Mouse (Mus musculus): ENCODE measurements around the gene Ino80e. TPM values are rescaled to one million over a fixed set of nuclear protein-coding genes. Genes with fewer than 3 reads are reported as not detected.

Ino80e gene
- polyA plus RNA-seq, 1 experiment from 2014 or later, result 118 TPM

DNA sequence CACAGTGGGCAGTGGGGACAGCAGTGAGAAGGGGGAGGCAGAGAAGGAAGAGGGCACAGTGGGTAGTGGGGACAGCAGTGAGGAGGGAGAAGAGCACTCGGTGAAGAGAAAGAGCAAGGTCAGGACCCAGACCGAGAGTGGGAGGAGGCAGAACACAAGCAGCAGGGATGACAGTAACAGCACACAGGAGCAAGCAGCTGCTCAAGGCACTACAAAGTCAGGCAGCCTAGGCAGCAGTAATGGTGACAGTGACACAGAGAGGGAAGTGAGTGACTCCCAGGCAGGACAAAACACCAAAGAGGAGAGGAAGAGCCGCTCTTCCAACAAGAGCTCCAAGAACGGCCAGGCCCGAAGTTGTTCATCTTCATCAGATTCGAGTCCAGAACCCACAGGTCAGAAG lies 1.6 kb upstream of the Ino80e start:
- H3K4me1 ChIP-seq (ENCODE audit: control insufficient read depth, insufficient read depth, low read length), result peaks cover 17% of the 10 kb centered on the region
- no peaks in the 10 kb centered on the region for H3K27me3 ChIP-seq (ENCODE audit: control insufficient read depth, insufficient read depth, low read length)
- H3K27ac ChIP-seq (replicated peaks; ENCODE audit: low read depth, low read length), result no peak overlapping the region; the same call in 1 of the 2 replicates
- WGBS, result 74% methylated on average over 6 of the region's 6 CpGs
- H3K9ac ChIP-seq (ENCODE audit: low read length), result peak overlapping the region; percentile 61; the same call in 1 of the 2 replicates
- no peaks in the 10 kb centered on the region for H3K9me3 ChIP-seq (ENCODE audit: control insufficient read depth, low read length)
- no peak for DNase-seq (ENCODE audit: low spot score)
- peak overlapping the region; percentile 58 for H3K4me2 ChIP-seq (ENCODE audit: low read depth, severe bottlenecking)
- peaks cover 30% of the 10 kb centered on the region for H3K36me3 ChIP-seq (ENCODE audit: control insufficient read depth, insufficient read depth, low read length)
- ATAC-seq (ENCODE audit: insufficient number of reproducible peaks, low FRiP score, low TSS enrichment, low read depth), result no peak
- peak overlapping the region; percentile 56; the same call in 1 of the 2 replicates for H3K4me3 ChIP-seq (ENCODE audit: low read depth, low read length)

DNA sequence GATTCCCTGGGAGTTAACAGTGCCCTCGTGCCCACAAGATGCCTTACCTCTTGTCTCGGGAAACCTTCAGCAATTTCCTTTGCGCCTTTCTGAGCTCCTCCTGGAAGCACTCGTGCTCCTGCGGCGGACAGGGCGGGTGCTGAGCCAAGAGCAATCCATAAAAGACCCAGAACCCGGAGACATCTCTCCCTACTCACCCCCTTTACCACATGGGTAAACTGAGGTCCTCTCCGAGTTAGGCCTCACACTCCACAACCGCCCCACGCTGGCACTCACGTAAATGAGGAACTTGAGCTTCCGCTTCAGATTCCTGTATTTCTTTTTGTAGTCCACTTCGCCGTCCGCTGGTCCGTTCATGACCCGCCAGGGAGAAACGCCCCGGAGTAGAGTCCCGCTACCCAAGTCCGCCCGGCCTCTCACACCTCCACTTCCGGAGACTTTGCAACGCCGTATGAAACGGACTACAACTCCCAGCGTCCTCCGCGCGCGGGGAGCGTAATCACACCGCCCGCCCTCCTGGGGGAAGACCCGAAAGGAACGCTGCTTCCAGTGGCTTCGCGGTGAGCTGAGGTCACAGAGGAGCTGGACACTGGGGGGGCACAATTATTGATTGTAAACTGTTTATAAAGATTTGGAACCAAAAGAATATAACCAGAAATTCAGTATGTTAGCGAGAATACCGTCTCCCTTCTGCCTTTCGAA lies 597 bp downstream of the Ino80e start, which contains the start of gene Hirip3:
Gene Hirip3, plus strand, starts transcription at position 544 of the 702 bp plus-strand sequence.
- Histone ChIP-seq H3K4me2 (ENCODE audit: low read depth, severe bottlenecking) (peak within 1 kb of the TSS; percentile 58), H3K27me3 (ENCODE audit: control insufficient read depth, insufficient read depth, low read length) (no peaks in the 10 kb centered on the region), H3K9me3 (ENCODE audit: control insufficient read depth, low read length) (no peaks in the 10 kb centered on the region), H3K4me3 (ENCODE audit: low read depth, low read length) (peak within 1 kb of the TSS; percentile 56), H3K9ac (ENCODE audit: low read length) (peak within 1 kb of the TSS; percentile 62), H3K4me1 (ENCODE audit: control insufficient read depth, insufficient read depth, low read length) (peaks cover 17% of the 10 kb centered on the region), H3K36me3 (ENCODE audit: control insufficient read depth, insufficient read depth, low read length) (peaks cover 26% of the 10 kb centered on the region), H3K27ac (replicated peaks; ENCODE audit: low read depth, low read length) (peak within 1 kb of the TSS; percentile 2)
- ATAC-seq (ENCODE audit: insufficient number of reproducible peaks, low FRiP score, low TSS enrichment, low read depth), result peak; percentile 83
- 2% methylated on average over 42 of the region's 42 CpGs for WGBS
- DNase-seq (ENCODE audit: low spot score), result peak; percentile 99

DNA sequence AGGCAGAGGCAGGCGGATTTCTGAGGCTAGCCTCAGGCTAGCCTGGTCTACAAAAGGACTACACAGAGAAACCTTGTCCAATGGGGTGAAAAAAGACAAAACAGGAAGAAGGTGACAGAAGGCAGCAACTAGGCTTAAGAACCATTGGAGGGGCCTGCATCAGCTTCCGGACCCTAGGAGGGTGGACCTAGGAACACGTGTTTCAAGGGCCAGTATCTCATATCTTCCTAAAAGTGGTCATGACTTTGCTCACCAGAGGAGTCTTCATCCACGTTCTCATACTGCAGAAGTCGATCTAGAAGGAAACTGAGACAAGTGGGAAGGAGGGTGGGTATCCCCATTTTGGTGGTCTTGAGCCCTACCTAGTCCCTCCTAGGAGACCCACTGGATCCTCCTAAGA lies 1.2 kb downstream of the Ino80e start:
- Histone ChIP-seq H3K4me1 (ENCODE audit: control insufficient read depth, insufficient read depth, low read length) (peaks cover 17% of the 10 kb centered on the region), H3K9me3 (ENCODE audit: control insufficient read depth, low read length) (no peaks in the 10 kb centered on the region), H3K4me2 (ENCODE audit: low read depth, severe bottlenecking) (peak overlapping the region; percentile 58), H3K9ac (ENCODE audit: low read length) (peak overlapping the region; percentile 62), H3K36me3 (ENCODE audit: control insufficient read depth, insufficient read depth, low read length) (peaks cover 22% of the 10 kb centered on the region), H3K27ac (replicated peaks; ENCODE audit: low read depth, low read length) (no peak overlapping the region), H3K27me3 (ENCODE audit: control insufficient read depth, insufficient read depth, low read length) (no peaks in the 10 kb centered on the region), H3K4me3 (ENCODE audit: low read depth, low read length) (peak overlapping the region; percentile 56)
- DNase-seq (ENCODE audit: low spot score) (no peak), ATAC-seq (ENCODE audit: insufficient number of reproducible peaks, low FRiP score, low TSS enrichment, low read depth) (0 out of 2 replicates have a peak, but pooled peaks have one; percentile 18)
- 72% methylated on average over 5 of the region's 5 CpGs for WGBS

DNA sequence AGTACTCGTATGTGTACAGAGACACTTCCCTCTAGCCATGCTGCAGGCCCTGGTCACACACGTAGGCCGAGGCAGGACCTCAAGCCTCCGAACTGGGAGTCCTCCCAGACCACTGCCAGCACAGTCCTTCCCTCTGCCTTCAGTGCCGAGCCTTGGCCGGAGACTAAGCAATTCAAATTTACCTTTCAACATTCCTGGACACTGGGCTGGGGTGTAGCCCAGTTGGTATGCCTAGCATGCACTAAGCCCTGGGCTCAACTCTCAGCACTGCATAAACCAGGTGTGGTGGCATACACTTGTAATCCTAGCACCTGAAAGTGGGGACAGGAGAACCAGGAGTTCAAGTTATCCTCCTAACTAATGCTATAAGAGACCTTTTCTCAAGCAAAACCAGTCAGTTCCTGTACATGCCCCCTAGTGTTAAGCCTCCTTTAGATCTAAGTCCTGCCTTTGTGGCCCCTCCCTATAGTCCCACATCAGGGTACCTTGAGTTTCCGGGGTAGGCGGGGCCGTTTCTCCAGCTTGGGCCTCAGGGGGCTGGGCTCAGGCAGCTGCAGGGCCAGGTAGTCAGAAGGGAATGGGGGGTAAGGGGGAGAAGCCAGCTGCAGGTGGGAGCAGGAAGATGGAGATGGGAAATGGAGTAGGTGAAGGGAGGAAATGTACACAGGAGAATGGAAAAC lies 5.3 kb downstream of the Ino80e start:
- 76% methylated on average over 9 of the region's 9 CpGs for WGBS

DNA sequence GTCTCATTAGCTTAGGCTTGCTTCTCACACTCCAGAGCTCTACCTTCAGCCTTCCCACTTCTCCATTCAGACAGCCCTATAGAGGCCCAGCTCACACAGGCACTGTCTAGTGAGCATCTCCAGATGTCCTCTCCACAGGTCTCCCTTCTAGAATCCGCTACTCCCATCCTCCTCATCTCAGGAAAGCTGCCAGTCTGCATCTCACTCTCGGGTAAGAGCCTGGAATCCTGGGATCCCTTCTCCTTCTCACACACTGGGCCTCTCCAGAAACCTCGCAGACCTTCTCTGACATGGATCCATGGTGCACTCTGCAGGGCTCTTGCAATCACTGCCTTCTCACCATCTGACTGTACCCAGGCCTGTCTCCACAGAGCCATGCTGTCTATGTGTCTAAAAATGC lies 6.5 kb downstream of the Ino80e start:
- no peaks in the 10 kb centered on the region for H3K9me3 ChIP-seq (ENCODE audit: control insufficient read depth, low read length)
- no peaks in the 10 kb centered on the region; the same call in 1 of the 2 replicates for H3K4me1 ChIP-seq (ENCODE audit: control insufficient read depth, insufficient read depth, low read length)
- no peak overlapping the region for H3K4me2 ChIP-seq (ENCODE audit: low read depth, severe bottlenecking)
- H3K4me3 ChIP-seq (ENCODE audit: low read depth, low read length), result no peak overlapping the region
- 84% methylated on average over 3 of the region's 3 CpGs for WGBS
- DNase-seq (ENCODE audit: low spot score), result no peak
- no peak overlapping the region for H3K27ac ChIP-seq (replicated peaks; ENCODE audit: low read depth, low read length)
- no peak overlapping the region for H3K9ac ChIP-seq (ENCODE audit: low read length)
- no peaks in the 10 kb centered on the region for H3K27me3 ChIP-seq (ENCODE audit: control insufficient read depth, insufficient read depth, low read length)
- ATAC-seq (ENCODE audit: insufficient number of reproducible peaks, low FRiP score, low TSS enrichment, low read depth), result no peak
- peaks cover 27% of the 10 kb centered on the region for H3K36me3 ChIP-seq (ENCODE audit: control insufficient read depth, insufficient read depth, low read length)

More for the DNA sequence above, 5.3 kb downstream of the Ino80e start:
- no peaks in the 10 kb centered on the region for H3K27me3 ChIP-seq (ENCODE audit: control insufficient read depth, insufficient read depth, low read length)
- no peak overlapping the region for H3K4me2 ChIP-seq (ENCODE audit: low read depth, severe bottlenecking)
- H3K9ac ChIP-seq (ENCODE audit: low read length), result no peak overlapping the region
- no peak overlapping the region for H3K4me3 ChIP-seq (ENCODE audit: low read depth, low read length)
- ATAC-seq (ENCODE audit: insufficient number of reproducible peaks, low FRiP score, low TSS enrichment, low read depth), result no peak
- peaks cover 27% of the 10 kb centered on the region for H3K36me3 ChIP-seq (ENCODE audit: control insufficient read depth, insufficient read depth, low read length)
- DNase-seq (ENCODE audit: low spot score), result no peak
- no peaks in the 10 kb centered on the region for H3K9me3 ChIP-seq (ENCODE audit: control insufficient read depth, low read length)
- no peaks in the 10 kb centered on the region; the same call in 1 of the 2 replicates for H3K4me1 ChIP-seq (ENCODE audit: control insufficient read depth, insufficient read depth, low read length)
- no peak overlapping the region for H3K27ac ChIP-seq (replicated peaks; ENCODE audit: low read depth, low read length)

DNA sequence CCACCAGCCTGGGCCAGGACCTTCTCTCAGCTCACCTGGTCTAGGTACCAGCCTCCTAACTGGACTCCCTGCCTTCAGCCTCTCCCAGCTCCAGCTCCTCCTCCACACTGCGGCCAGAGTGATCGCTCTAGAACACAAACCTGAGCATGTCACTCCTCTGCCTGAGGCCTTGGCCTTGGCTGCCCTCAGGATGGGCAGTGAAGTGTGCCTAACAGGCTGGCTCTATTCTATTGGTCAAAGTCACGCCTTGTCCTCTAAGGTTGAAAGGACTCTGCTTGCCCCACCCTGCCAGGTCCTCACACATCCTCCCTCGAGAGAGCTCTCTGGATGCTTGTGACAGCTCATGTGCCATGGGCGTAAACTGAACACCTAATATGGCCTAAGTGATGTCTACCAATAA lies 8.7 kb downstream of the Ino80e start:
- no peak for DNase-seq (ENCODE audit: low spot score)
- Histone ChIP-seq H3K36me3 (ENCODE audit: control insufficient read depth, insufficient read depth, low read length) (peaks cover 27% of the 10 kb centered on the region), H3K9ac (ENCODE audit: low read length) (no peak overlapping the region), H3K4me1 (ENCODE audit: control insufficient read depth, insufficient read depth, low read length) (peaks cover 2% of the 10 kb centered on the region), H3K27me3 (ENCODE audit: control insufficient read depth, insufficient read depth, low read length) (peaks cover 20% of the 10 kb centered on the region), H3K27ac (replicated peaks; ENCODE audit: low read depth, low read length) (no peak overlapping the region), H3K4me2 (ENCODE audit: low read depth, severe bottlenecking) (no peak overlapping the region), H3K4me3 (ENCODE audit: low read depth, low read length) (no peak overlapping the region), H3K9me3 (ENCODE audit: control insufficient read depth, low read length) (no peaks in the 10 kb centered on the region)
- no peak for ATAC-seq (ENCODE audit: insufficient number of reproducible peaks, low FRiP score, low TSS enrichment, low read depth)
- WGBS, result 93% methylated on average over 5 of the region's 5 CpGs

DNA sequence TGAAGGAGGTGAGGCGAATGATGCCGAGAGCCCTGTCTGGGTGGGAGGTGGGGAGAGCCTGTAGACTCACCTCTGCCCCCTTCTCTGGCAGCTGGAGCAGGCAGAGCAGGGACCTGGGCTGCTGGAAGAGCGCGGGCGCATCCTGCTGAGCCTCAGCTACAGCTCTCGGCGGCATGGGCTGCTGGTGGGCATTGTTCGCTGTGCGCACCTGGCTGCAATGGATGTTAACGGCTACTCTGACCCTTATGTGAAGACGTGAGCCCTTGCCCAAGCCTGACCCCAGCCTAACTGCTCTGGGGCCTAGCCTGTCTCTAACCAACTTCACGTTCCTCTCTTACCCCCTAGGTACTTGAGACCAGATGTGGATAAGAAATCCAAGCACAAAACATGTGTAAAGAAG lies 11.0 kb downstream of the Ino80e start:
- no peak overlapping the region for H3K4me2 ChIP-seq (ENCODE audit: low read depth, severe bottlenecking)
- H3K4me3 ChIP-seq (ENCODE audit: low read depth, low read length), result no peak overlapping the region
- H3K27ac ChIP-seq (replicated peaks; ENCODE audit: low read depth, low read length), result no peak overlapping the region
- H3K27me3 ChIP-seq (ENCODE audit: control insufficient read depth, insufficient read depth, low read length), result peaks cover 32% of the 10 kb centered on the region
- DNase-seq (ENCODE audit: low spot score) (no peak), ATAC-seq (ENCODE audit: insufficient number of reproducible peaks, low FRiP score, low TSS enrichment, low read depth) (no peak)
- no peak overlapping the region for H3K9ac ChIP-seq (ENCODE audit: low read length)
- 35% methylated on average over 12 of the region's 12 CpGs for WGBS
- peaks cover 13% of the 10 kb centered on the region for H3K4me1 ChIP-seq (ENCODE audit: control insufficient read depth, insufficient read depth, low read length)
- H3K36me3 ChIP-seq (ENCODE audit: control insufficient read depth, insufficient read depth, low read length), result peaks cover 16% of the 10 kb centered on the region
- H3K9me3 ChIP-seq (ENCODE audit: control insufficient read depth, low read length), result no peaks in the 10 kb centered on the region

DNA sequence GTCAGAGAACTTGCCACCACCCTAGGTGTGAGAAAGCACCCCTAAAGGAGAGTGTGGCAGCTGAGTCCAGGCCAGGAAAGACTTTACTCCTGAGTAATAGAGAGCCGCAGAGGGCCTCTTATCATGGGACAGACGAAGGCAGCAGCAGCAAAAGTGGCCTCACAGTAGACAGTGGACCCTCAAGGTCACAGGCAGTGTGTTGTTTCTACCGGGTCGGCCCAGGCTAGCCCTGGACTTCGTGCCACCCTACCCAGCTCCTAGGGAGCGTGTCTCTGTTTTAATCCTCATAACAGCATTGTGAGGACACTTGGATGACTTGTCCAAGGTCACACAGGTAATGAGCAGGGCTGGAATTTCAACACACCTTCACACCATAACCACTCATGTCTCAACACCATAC lies 12.0 kb downstream of the Ino80e start:
- H3K36me3 ChIP-seq (ENCODE audit: control insufficient read depth, insufficient read depth, low read length), result peaks cover 16% of the 10 kb centered on the region
- H3K27me3 ChIP-seq (ENCODE audit: control insufficient read depth, insufficient read depth, low read length), result peaks cover 32% of the 10 kb centered on the region
- H3K4me2 ChIP-seq (ENCODE audit: low read depth, severe bottlenecking), result no peak overlapping the region
- WGBS, result 84% methylated on average over 6 of the region's 6 CpGs
- no peak overlapping the region for H3K4me3 ChIP-seq (ENCODE audit: low read depth, low read length)
- peaks cover 13% of the 10 kb centered on the region for H3K4me1 ChIP-seq (ENCODE audit: control insufficient read depth, insufficient read depth, low read length)
- H3K27ac ChIP-seq (replicated peaks; ENCODE audit: low read depth, low read length), result no peak overlapping the region
- no peak for DNase-seq (ENCODE audit: low spot score)
- H3K9ac ChIP-seq (ENCODE audit: low read length), result no peak overlapping the region
- H3K9me3 ChIP-seq (ENCODE audit: control insufficient read depth, low read length), result no peaks in the 10 kb centered on the region
- ATAC-seq (ENCODE audit: insufficient number of reproducible peaks, low FRiP score, low TSS enrichment, low read depth), result no peak
